Mouse (Mus musculus): ENCODE measurements around the gene Ddo. TPM values are rescaled to one million over a fixed set of nuclear protein-coding genes. Genes with fewer than 3 reads are reported as not detected.

Ddo gene
- total RNA-seq, 2 experiments from 2014 or later = 21.5 to 36.9 TPM

DNA sequence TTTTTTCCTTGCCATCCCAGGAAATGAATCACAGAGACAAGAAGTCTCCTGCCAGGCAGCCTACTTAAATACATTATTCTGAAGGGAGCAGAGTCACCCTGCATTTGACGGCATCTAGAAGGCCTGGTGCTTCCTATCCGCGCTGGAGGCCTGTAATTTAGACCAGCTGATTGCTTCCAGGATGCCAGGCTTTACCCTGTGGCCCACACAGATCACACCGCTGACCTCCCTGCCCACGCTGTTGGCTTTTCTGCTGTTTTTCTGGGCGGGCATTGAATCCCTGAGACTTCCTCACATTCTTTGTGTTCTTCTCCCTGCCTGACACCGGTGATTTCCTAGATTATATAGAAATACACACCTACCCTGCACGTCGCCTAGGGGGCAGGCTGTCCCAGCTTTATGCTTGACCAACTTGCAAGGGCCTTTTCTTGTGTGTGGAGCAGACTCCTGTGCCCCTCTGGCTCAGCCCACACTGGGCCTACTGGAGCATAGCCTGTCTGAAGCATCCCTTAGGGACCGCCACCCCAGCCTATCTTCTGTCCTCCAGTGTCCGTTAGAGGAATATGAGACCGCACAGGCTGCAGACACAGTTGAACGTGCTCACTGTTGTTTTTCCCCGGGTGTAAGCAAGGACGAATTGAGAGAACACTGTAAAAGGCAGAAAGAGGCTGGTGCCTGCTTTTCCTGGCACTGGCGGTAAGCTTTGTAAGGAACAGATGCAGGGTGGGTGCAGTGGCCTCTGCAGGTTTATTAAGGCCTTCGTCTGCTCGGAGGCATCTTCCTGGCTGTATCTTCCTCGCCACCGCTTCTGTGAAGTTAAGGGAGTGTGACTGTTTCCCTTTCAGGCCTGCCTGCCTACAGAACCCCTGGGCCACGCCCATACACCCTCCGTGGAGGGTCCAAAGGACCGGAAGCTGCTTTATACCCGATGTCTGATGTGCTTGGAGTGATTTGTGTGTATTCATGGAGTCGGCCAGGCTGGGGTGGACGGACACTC is 9.3 kb downstream of the Ddo start:
- H3K4me3 ChIP-seq = no peak overlapping the region
- TF ChIP-seq CTCF (IDR thresholded peaks at IDR 0.05) = no peak
- intact Hi-C loops (cut with DNase I) = no loop called here
- H3K27ac ChIP-seq = no peak overlapping the region
- DNase-seq = no peak

DNA sequence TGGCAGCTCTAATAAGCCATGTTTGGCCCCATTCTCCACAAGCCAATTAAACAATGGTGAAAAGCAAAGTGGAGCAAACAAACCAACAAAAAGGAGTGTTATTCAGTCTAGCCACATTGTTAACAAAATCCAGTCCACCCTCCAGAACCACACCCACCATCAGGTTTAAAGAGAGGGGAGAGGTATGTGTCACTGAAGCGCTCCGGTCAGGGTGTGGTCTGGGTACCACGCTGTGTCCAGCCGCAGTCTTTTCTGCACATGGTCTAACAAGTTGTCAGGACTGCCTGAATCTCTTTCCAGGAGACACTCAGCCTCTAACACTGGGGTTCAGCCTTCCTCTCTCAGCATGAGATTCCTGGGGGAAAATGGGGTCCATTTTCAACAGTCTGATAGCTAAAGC is 10.6 kb downstream of the Ddo start:
- TF ChIP-seq CTCF (IDR thresholded peaks at IDR 0.05) = no peak
- DNase-seq = no peak
- Histone ChIP-seq H3K27ac (no peak overlapping the region), H3K4me3 (no peak overlapping the region)
- intact Hi-C loops (cut with DNase I) = loop anchor here (10.0 kb wide), 1 partner anchor 244 kb away; the partner anchor contains the start of genes Cdc40 and Wasf1

DNA sequence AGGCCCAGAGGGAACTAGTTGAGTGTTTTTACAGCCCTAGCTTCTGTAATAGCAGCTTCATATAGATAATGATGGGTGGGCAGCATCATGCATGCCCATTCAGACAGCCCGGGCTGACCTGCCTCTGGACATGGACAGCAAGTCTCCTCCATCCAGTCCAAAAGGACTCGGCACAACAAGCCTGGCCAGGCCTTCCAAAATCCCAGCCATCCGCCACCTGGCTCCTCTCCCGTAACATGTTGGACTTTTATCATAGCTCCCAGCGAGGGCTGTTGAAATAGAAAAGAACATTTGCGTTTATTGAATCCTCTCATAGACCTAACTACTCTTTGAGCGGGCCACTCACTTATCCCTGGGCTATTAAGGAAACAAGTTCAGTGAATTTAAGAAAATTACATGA is 12.1 kb downstream of the Ddo start:
- DNase-seq = no peak
- H3K27ac ChIP-seq = no peak overlapping the region
- intact Hi-C loops (cut with DNase I) = loop anchor here (10.0 kb wide), 1 partner anchor 243 kb away; the partner anchor contains the start of genes Cdc40 and Wasf1
- no peak overlapping the region for H3K4me3 ChIP-seq
- TF ChIP-seq CTCF (IDR thresholded peaks at IDR 0.05) = no peak

GRCm38 (mm10) chr10:40643126-40643525 is 13.3 kb downstream of the Ddo start:
- no peak overlapping the region for H3K4me3 ChIP-seq
- H3K27ac ChIP-seq = no peak overlapping the region
- intact Hi-C loops (cut with DNase I) = loop anchor here (10.0 kb wide), 1 partner anchor 242 kb away; the partner anchor contains the start of genes Cdc40 and Wasf1
- no peak for TF ChIP-seq CTCF (IDR thresholded peaks at IDR 0.05)
- no peak for DNase-seq

- intact Hi-C loops (cut with DNase I) = loop anchor here (10.0 kb wide), 1 partner anchor 240 kb away; the partner anchor contains the start of genes Cdc40 and Wasf1
- no peak overlapping the region for H3K4me3 ChIP-seq
- H3K27ac ChIP-seq = no peak overlapping the region
- no peak for DNase-seq
- no peak for TF ChIP-seq CTCF (IDR thresholded peaks at IDR 0.05)
Measured at GRCm38 (mm10) chr10:40644456-40644855, 14.6 kb downstream of the Ddo start.

DNA sequence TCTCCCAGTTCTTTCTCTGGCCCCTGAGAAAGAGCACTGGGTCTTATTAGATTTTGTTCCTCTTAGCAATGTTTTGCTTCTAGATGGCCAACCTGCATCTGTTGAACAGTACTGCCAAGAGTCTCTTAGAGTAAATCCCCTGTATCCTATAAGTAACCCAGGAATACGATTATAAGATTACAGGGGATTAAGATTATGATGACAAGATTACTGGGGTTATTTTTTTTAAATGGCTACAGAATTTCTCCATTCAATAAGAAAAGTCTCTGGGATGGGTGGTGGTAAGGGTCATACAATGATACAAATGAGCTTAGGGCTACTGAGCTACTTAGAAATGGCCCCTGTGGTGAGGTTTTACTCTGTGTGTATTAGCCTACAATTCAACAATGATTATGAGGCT is 15.5 kb downstream of the Ddo start:
- no peak for DNase-seq
- intact Hi-C loops (cut with DNase I) = loop anchor here (10.0 kb wide), 1 partner anchor 239 kb away; the partner anchor contains the start of genes Cdc40 and Wasf1
- Histone ChIP-seq H3K27ac (no peak overlapping the region), H3K4me3 (no peak overlapping the region)
- TF ChIP-seq CTCF (IDR thresholded peaks at IDR 0.05) = no peak

DNA sequence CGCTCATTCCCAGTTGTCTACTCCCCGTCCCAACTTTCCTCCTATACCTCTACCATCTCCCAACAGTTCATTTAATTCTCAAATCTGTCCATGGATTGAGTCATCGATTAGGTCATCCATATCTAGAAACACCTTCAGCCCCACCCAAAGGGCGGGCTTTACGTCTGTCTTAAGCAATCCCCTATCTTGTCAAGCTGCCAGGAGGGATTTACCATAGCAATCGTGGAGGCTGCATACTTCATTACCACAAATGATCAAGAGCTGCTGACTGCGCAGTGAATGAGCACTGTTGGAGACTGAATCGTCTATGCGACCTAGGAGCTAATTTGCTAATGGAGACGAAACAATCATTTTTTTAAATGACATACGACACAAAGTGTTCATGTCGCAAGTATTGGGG is 19.0 kb downstream of the Ddo start:
- no peak for TF ChIP-seq CTCF (IDR thresholded peaks at IDR 0.05)
- H3K4me3 ChIP-seq = no peak overlapping the region
- DNase-seq = no peak
- H3K27ac ChIP-seq = no peak overlapping the region
- intact Hi-C loops (cut with DNase I) = loop anchor here (10.0 kb wide), 1 partner anchor 236 kb away; the partner anchor contains the start of genes Cdc40 and Wasf1

DNA sequence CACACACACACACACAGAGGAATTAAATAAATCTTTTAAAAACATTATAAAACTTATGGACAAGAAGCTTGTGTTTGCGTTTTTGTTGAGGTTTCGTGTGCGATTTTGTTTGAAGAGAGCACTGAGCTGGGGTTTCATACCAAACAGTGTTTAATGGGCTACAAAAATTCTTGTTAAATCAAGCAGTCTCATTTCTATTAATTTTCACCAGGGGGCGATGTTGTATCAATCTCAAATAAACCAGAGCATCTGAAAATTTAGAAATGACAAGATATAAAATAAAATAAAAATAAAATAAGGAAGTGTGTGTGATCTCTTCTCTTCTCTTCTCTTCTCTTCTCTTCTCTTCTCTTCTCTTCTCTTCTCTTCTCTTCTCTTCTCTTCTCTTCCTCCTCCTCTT is 19.8 kb downstream of the Ddo start:
- intact Hi-C loops (cut with DNase I) = loop anchor here (10.0 kb wide), 1 partner anchor 235 kb away; the partner anchor contains the start of genes Cdc40 and Wasf1

DNA sequence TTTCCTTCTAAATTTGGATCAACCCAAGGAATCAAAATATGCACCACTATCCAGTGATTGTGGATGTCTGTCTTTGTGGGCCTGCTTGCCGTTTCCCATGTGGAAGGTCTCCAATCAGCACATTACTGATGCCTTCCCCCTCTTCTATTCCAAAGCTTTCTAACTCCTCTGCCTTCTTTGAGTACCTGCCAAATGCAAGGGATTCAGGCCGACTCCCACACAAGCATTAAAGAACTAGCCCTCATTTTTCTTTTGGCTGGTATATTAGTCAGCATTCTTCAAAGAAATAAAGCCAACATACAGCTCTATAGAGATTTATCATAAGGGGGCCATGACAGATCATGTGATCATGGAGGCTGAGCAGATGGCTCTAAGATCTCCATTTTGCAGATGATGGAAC is 21.9 kb downstream of the Ddo start:
- Histone ChIP-seq H3K4me3 (no peak overlapping the region), H3K27ac (no peak overlapping the region)
- intact Hi-C loops (cut with DNase I) = no loop called here
- no peak for DNase-seq
- no peak for TF ChIP-seq CTCF (IDR thresholded peaks at IDR 0.05)

More for the DNA sequence above, 19.8 kb downstream of the Ddo start:
- Histone ChIP-seq H3K4me3 (no peak overlapping the region), H3K27ac (no peak overlapping the region)
- DNase-seq = no peak
- TF ChIP-seq CTCF (IDR thresholded peaks at IDR 0.05) = peak; percentile 65

- no peak for DNase-seq
- Histone ChIP-seq H3K4me3 (no peak overlapping the region), H3K27ac (no peak overlapping the region)
- no peak for TF ChIP-seq CTCF (IDR thresholded peaks at IDR 0.05)
- intact Hi-C loops (cut with DNase I) = no loop called here
Measured at GRCm38 (mm10) chr10:40665270-40665669, 35.5 kb downstream of the Ddo start.

DNA sequence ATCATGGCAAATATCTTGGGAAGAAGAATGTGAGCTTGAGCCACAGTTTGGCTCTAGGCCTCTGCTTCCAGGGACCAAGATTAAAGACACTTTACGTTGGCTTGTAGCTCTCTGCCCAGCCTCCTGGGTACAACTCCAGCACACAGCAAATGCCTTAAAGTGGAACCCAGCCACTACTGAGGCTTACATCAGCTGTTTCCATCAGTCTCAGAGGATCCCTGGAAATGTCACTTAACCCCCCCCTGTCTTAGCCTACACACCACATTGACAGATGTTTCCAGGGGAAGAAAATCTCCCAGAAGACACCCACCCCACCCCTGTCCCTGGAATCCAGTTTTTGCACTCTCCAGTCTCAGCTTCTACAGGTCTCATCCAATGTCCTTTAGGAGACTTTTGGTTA is 37.1 kb downstream of the Ddo start:
- Histone ChIP-seq H3K27ac (no peak overlapping the region), H3K4me3 (no peak overlapping the region)
- no peak for DNase-seq
- intact Hi-C loops (cut with DNase I) = no loop called here
- no peak for TF ChIP-seq CTCF (IDR thresholded peaks at IDR 0.05)

GRCm38 (mm10) chr10:40668640-40669039 is 38.8 kb downstream of the Ddo start:
- H3K4me3 ChIP-seq = no peak overlapping the region
- TF ChIP-seq CTCF (IDR thresholded peaks at IDR 0.05) = no peak
- DNase-seq = no peak
- intact Hi-C loops (cut with DNase I) = no loop called here
- no peak overlapping the region for H3K27ac ChIP-seq

- TF ChIP-seq CTCF (IDR thresholded peaks at IDR 0.05) = no peak
- Histone ChIP-seq H3K4me3 (no peak overlapping the region), H3K27ac (no peak overlapping the region)
- no peak for DNase-seq
- intact Hi-C loops (cut with DNase I) = no loop called here
Measured at GRCm38 (mm10) chr10:40672587-40673296, 42.9 kb downstream of the Ddo start.

Measured in gastrocnemius, adult 2 months (tissue).